Mouse (Mus musculus) layer of hippocampus, adult 9-11 months (tissue): ENCODE results near the gene Ndufs2.

Source experiments
- DNase-seq: peaks from one replicate; pipeline ENCODE4 v3.0.0; 2022

Ndufs2 gene

GRCm38 (mm10) chr1:171278436-171278835 lies 27.2 kb upstream of the Ndufs2 start:
- DNase-seq = no peak

GRCm38 (mm10) chr1:171277736-171278135 lies 26.5 kb upstream of the Ndufs2 start:
- no peak for DNase-seq

GRCm38 (mm10) chr1:171276110-171276748 lies 25.0 kb upstream of the Ndufs2 start:
- DNase-seq = no peak

GRCm38 (mm10) chr1:171275144-171275734 lies 24.1 kb upstream of the Ndufs2 start:
- DNase-seq = no peak

- DNase-seq = no peak
Measured at GRCm38 (mm10) chr1:171274171-171274570, 23.0 kb upstream of the Ndufs2 start.

- DNase-seq = no peak
Measured at GRCm38 (mm10) chr1:171272086-171272485, 20.9 kb upstream of the Ndufs2 start.

GRCm38 (mm10) chr1:171271622-171272021 lies 20.4 kb upstream of the Ndufs2 start:
- DNase-seq = no peak

GRCm38 (mm10) chr1:171271196-171271595 lies 20.0 kb upstream of the Ndufs2 start:
- DNase-seq = no peak

- no peak for DNase-seq
Measured at GRCm38 (mm10) chr1:171270573-171270900, 19.3 kb upstream of the Ndufs2 start.

GRCm38 (mm10) chr1:171269848-171270572 lies 18.8 kb upstream of the Ndufs2 start, which contains the start of gene B4galt3:
B4galt3 (plus strand) TSS chr1:171270328.
- DNase-seq = peak; percentile 95

GRCm38 (mm10) chr1:171268341-171268740 lies 17.2 kb upstream of the Ndufs2 start:
- no peak for DNase-seq

GRCm38 (mm10) chr1:171265971-171266744 lies 15.0 kb upstream of the Ndufs2 start:
- no peak for DNase-seq

- DNase-seq = no peak
Measured at GRCm38 (mm10) chr1:171263666-171264461, 12.7 kb upstream of the Ndufs2 start.

- DNase-seq = peak; percentile 80
Measured at GRCm38 (mm10) chr1:171263185-171263611, 12.0 kb upstream of the Ndufs2 start.

- peak; percentile 93 for DNase-seq
Measured at GRCm38 (mm10) chr1:171262594-171263130, 11.5 kb upstream of the Ndufs2 start.

GRCm38 (mm10) chr1:171260316-171260715 lies 9.1 kb upstream of the Ndufs2 start:
- no peak for DNase-seq

GRCm38 (mm10) chr1:171258921-171259320 lies 7.7 kb upstream of the Ndufs2 start:
- no peak for DNase-seq

- no peak for DNase-seq
Measured at GRCm38 (mm10) chr1:171257781-171258180, 6.6 kb upstream of the Ndufs2 start.

- DNase-seq = no peak
Measured at GRCm38 (mm10) chr1:171256937-171257548, 5.9 kb upstream of the Ndufs2 start.

- DNase-seq = no peak
Measured at GRCm38 (mm10) chr1:171256095-171256818, 5.1 kb upstream of the Ndufs2 start.

GRCm38 (mm10) chr1:171252415-171252814 lies 1.2 kb upstream of the Ndufs2 start:
- no peak for DNase-seq
